Mouse (Mus musculus) ovary, postnatal 14 days (tissue): Measurements from ENCODE around the gene Recql5.
A peak's percentile ranks its signal among the peaks of the same experiment; 100 is the strongest.

ENCODE experiments used
- DNase-seq: peaks from one replicate; pipeline ENCODE4 v3.0.0; 2022; ENCODE audit warnings: low spot score

Recql5 gene

GRCm38 (mm10) chr11:115939690-115940329, 6.5 kb upstream of the Recql5 start:
- peak; percentile 59 for DNase-seq

- DNase-seq, result no peak
These were observed 452 bp upstream of the Recql5 start for GRCm38 (mm10) chr11:115933747-115934110.

GRCm38 (mm10) chr11:115931235-115931634, 2.0 kb downstream of the Recql5 start:
- no peak for DNase-seq

GRCm38 (mm10) chr11:115929818-115930217, 3.5 kb downstream of the Recql5 start:
- no peak for DNase-seq

GRCm38 (mm10) chr11:115929031-115929430, 4.2 kb downstream of the Recql5 start:
- no peak for DNase-seq

- no peak for DNase-seq
These were observed 11.3 kb downstream of the Recql5 start for GRCm38 (mm10) chr11:115921986-115922385.

GRCm38 (mm10) chr11:115920110-115920818, 13.0 kb downstream of the Recql5 start:
- DNase-seq, result no peak

GRCm38 (mm10) chr11:115919073-115919472, 14.2 kb downstream of the Recql5 start:
- no peak for DNase-seq

GRCm38 (mm10) chr11:115918637-115919036, 14.6 kb downstream of the Recql5 start:
- no peak for DNase-seq

GRCm38 (mm10) chr11:115916579-115916978, 16.7 kb downstream of the Recql5 start:
- no peak for DNase-seq

GRCm38 (mm10) chr11:115911632-115912376, 21.5 kb downstream of the Recql5 start, which contains the start of gene Smim6:
Gene Smim6 (plus strand): TSS chr11:115912017.
- DNase-seq, result no peak

- DNase-seq, result no peak
These were observed 22.1 kb downstream of the Recql5 start for GRCm38 (mm10) chr11:115911134-115911561.

GRCm38 (mm10) chr11:115906521-115906920, 26.8 kb downstream of the Recql5 start:
- DNase-seq, result no peak

GRCm38 (mm10) chr11:115906116-115906515, 27.2 kb downstream of the Recql5 start:
- DNase-seq, result no peak

- DNase-seq, result no peak
These were observed 28.1 kb downstream of the Recql5 start for GRCm38 (mm10) chr11:115904956-115905790.

- no peak for DNase-seq
These were observed 28.9 kb downstream of the Recql5 start for GRCm38 (mm10) chr11:115904231-115904955.

- DNase-seq, result no peak
These were observed 29.7 kb downstream of the Recql5 start for GRCm38 (mm10) chr11:115903384-115904230.

GRCm38 (mm10) chr11:115902831-115903230, 30.4 kb downstream of the Recql5 start:
- DNase-seq, result peak; percentile 59

GRCm38 (mm10) chr11:115902177-115902576, 31.1 kb downstream of the Recql5 start:
- DNase-seq, result no peak
